Mouse (Mus musculus) yolk sac, embryonic 10.5 days (tissue): ENCODE results near the gene 1500009C09Rik.
"Not testable (repeated sequence)": the region's sequence is repeated elsewhere in the genome, so short reads cannot be mapped to it uniquely, and the experiment has no call there.

Source experiments
- DNase-seq: peaks from one replicate; pipeline ENCODE4 v3.0.0-alpha.2; 2017; ENCODE audit warnings: low spot score

Gene 1500009C09Rik

DNA sequence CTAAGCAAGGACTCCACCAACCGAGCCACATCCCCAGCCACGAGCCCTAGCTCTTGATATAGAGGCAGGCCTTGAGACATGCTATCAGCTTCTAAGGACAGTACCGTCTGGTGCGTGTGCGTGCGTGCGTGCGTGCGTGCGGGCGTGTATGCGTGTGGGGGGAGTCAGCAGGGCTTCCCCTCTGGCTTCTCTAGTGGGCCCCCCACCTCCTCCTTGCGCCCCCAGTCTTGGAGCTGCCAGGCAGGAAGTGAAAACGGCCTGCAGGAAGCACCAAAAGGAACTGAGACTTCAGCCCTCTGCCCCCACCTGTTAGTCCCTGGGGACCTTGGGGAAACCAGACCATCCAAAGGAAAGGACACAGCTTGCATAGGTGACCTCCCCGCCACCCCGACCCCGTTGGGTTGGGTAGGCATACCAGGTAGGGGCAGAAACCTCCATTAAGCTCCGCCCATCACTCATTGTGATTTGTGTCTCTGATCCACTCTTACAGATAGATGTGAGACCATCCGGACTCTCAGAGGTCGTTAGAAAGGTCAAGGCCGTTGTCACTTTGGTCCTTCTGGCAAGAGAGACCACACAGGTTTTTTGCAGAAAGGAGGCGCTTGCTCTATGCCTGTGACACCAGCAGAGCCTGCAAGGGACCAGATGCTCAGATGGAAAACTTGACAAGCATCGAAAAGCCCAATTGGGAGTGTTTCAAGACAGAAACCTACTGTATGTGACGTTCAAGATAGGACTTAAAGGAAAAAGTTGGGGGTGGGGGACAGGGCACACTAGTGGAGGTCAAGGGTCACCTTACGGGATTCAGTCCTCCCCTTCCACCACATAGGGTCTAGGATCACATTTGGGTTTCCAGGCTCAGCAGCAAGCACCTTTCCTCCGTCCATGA is 33.2 kb upstream of the 1500009C09Rik start:
- DNase-seq, result no peak

DNA sequence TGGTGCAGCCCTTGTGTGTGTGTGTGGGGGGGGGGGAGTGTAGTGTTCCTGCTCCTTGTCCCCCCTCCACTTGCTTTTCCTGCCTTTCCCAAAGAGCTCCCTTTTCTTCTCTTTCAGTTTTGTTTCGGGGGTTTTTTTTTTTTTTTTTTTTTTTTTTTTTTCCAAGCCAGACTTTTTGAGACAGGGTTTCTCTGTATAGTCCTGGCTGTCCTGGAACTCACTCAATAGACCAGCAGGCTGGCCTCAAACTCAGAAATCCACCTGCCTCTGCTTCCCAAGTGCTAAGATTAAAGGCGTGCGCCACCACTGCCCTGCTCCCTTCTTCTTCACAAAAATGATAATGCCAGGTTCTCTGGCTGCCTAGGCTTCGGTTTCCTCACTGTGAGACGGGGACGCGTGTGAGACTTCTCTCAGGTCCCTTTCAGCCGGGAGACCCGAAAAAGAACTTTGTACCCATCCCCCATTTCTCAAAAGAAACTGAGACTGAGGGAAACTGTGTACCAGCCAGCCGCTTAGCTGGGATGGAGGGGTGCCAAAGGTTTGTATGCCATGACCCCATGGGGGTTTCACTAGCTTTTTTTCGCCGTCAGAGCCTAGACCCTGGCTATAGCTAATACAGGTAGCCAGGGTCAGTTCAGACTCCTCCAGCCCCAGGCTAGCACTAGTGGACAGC is 32.1 kb upstream of the 1500009C09Rik start:
- DNase-seq, result no peak

DNA sequence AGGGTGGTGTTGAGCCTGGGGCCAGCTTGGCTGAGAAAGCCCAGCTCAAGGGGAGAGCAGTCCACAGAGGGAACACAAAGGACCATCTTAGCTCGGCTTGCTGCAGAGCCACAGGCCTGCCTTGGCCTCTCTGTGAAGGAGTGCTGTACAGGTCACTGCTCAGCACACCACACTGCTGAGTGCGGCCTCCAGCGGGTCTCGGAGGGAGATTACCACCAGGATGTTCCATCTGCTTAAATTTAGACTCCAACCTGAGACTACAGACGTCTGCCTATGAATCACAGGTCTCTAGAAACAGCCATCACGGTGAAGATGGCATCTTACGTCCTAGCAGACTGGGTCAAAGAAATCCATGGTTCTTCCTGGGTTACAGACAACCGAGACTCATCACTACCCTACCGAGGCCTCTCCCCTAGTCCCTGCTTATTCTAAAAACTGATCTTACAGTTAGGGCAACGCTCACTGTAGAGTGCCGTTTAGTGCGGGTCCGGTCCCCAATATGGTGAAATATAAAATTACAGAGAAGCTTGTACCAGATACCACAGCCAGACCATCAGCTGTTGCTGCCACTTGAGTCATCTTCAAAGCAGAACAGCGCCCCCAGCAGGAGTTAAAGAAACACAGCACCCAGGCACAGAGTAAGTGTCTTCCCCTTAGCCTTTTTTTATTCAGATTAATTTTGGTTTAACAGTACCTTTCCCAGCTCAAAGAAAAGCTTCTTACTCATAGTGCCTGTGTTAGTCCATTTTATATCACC is 30.9 kb upstream of the 1500009C09Rik start:
- DNase-seq, result no peak

GRCm38 (mm10) chr15:82223251-82223650 is 28.9 kb upstream of the 1500009C09Rik start:
- no peak for DNase-seq

DNA sequence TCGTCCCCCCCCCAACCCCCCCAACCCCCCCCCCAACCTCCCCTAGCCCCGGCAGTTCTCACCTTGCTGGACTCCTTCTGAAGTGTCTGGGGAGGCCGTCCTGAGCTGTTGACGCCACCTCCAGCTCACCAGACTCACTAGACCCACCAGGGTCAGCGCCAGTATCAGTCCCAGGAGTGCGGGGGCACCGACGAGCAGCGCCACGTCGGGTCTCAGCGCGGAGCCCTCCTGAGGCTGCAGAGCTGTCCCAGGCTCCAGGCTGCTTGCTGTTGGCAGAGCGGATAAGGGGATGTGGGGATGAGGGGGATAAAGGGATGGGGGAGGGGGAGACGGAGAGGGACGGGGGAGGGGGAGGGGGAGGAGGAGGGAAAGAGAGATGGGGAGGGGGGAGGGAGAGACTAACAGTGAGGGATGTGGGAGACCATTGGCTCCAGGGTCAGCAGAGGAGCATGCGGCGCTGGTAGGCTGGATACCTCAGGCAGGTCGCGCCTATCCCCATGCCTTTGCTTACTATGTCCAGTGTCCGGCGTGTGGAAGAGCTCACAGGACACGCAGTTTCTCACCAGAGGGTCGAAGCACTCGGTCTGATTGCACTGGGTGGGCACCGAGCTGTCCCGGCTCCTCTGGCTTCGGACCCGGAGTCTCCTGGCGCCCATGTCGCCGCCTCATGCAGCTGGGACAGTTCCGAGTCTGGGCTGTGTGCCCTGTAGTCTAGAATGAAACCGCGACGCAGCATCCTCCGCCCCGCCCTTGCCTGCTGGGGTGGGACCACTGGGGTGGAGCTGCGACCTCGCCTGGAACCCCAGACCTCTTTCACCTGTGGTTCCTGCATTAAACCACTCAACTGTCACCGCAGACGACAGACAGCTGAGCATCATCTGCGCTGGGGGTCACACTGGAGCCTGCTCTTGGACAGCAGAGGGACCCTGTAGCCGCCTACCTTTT is 28.3 kb upstream of the 1500009C09Rik start, which contains the start of gene Tnfrsf13c:
Tnfrsf13c (minus strand) TSS at position 713 of the 945 bp plus-strand sequence.
- no peak for DNase-seq

DNA sequence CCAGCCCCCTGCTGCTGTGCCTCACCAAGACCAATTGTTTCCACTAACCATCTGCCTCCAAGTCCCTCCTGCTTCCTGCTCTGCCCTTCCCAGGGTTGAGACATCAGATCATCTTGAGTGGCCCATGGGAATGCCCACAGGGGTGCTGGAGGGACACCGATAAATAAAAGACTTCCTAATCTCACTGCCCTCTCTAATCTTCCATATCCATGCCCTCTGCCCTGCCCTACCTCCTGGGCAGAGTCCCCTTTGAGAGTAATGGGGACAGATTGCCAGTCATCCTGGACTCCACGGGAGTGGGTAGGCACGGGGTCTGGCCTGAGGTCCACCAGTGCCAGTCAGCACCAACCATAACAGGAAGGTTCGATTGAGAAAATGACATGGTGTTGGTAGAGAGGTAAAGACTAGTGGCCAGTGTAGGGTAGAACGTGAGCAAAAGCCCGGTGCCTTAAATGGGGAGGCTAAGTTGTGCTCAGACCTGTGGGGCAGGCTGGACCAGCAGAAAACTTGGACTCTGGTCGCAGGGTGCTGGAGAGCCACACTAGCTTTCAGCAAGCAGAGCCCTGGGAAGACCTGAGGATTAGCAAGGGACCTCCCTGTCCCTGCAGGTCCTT is 27.5 kb upstream of the 1500009C09Rik start:
- no peak for DNase-seq

DNA sequence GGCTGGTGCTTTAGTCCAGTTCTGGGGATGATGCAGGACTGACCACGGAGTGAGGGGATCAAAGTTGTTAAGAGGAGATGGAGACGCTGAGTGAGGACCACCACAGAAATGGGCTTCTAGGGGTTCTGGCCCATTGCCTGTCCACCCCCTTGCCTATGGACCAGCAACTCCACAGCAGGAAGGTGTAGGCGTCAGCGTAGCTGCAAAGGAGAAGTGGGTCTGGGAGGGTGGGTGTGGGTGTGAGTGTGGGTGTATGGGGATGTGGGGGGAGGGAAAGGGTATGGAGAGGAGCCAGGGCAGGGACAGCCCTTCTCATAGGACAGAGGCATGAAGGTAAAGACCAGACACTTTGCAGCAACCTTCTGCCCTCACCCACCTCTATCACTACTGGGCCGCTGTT is 26.4 kb upstream of the 1500009C09Rik start:
- DNase-seq, result no peak

DNA sequence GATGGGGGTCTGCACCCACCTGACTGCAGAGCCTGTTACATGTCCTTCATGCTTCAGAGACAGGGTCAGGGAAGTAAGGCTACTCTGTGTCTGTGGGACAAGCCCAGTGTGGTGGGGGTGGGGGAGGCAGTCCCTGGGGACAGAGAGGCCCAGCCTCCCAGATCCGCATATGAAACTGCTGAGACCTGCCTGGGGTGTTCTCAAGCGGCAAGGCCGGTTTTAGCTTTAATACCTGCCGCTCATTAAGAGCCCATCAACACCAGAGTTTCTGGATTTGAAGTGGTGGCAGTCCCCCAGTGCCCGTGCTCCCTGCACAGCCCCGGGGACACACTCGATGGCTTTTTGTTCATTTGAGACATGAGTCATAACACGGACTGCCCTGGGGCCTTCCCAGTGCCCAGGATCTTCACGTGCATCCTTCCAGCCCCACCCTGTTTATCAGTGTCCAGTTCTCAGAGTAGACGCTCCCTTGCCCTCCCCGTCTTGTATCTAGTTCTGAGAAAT is 22.6 kb upstream of the 1500009C09Rik start:
- no peak for DNase-seq

GRCm38 (mm10) chr15:82230098-82230611 is 22.0 kb upstream of the 1500009C09Rik start:
- DNase-seq, result no peak

DNA sequence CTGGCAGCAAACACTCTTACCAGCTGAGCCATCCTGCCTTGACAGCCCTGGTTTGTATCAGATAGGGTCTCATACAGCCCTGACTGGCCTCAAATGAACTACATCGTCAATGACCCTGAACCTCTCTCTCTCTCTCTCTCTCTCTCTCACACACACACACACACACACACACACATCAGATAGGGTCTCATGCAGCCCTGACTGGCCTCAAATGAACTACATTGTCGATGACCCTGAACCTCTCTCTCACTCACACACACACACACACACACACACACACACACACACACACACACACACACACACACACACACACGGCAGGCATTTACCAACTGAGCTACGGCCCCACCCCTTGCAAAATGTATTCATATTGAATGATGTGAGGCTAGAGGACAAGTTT is 21.1 kb upstream of the 1500009C09Rik start:
- no peak for DNase-seq

- no peak for DNase-seq
Measured at GRCm38 (mm10) chr15:82231591-82232378, 20.4 kb upstream of the 1500009C09Rik start.

DNA sequence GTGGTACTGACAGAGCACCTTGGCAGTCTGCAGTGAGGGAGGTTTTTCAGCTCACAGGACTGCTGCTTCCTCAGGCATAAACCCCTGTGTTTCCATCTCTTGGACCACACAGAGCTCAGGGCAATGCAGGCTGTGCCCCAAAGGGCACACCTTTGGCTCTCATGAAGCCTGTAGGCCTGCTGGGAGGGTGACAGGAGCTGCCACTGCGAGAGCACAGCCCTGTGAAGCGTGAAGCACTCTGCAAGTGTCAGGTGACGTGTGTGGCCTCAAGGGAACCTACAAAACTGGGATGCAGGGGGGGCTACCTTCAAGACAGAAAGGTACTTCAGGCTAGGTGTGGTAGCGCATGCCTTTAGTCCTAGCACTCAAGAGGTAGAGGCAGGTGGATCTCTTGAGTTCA is 19.5 kb upstream of the 1500009C09Rik start:
- no peak for DNase-seq

GRCm38 (mm10) chr15:82235661-82236060 is 16.5 kb upstream of the 1500009C09Rik start:
- no peak for DNase-seq

GRCm38 (mm10) chr15:82236565-82236964 is 15.6 kb upstream of the 1500009C09Rik start:
- DNase-seq, result peak; percentile 65

DNA sequence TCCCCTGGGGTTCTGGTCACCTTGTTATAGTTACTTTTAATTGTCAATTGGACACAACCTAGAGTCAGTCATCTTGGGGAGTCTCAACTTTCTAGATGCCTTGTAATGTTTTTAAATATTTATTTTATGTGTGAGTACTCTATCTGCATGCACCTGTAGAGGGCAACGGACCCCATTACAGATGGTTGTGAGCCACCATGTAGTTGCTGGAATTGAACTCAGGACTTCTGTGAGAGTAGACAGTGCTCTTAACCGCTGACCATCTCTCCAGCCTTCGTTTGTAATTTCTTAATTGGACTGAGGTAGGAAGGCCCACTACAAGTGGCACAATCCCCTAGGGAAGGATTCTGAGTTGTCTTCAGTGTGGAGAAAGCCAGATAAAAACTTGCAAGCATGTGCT is 8.9 kb upstream of the 1500009C09Rik start:
- DNase-seq, result no peak

GRCm38 (mm10) chr15:82243742-82244114 is 8.5 kb upstream of the 1500009C09Rik start:
- DNase-seq, result no peak

DNA sequence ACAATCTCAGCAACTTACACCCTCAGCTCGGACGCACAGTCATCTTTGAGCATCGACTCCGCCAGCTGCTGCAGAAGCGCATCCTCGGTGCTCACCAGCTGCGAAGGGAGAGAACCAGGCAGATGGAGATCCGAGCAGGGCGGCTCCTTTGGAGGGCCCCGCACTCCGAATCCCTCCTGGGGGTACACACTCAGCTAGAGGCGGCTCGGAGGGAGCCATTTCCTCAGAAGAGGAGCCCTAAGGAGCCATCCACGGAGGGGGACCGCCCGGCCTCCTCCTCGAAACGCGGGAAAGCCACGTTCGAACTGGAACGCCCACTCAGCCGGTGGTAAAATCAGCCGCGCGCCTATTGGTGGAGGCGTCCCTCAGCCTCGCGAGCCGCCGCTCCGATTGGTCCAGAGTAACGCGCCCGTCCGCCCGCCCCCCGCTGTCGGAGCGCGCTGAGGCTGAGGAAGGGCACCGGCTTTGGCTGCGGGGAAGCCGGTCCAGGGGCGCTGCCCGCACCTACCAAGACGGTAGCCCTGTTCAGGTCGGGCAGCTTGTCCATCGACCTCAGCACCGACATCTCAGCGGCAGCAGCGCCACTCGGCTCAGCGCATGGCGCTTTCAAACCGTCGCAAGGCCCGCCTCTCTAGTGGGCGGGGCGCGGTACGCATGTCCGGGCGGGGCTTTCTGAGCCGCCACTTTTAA is 7.9 kb upstream of the 1500009C09Rik start, which contains the start of gene Cenpm:
Cenpm (minus strand) TSS at position 634 of the 690 bp plus-strand sequence.
- peak; percentile 92 for DNase-seq

GRCm38 (mm10) chr15:82244805-82245161 is 7.4 kb upstream of the 1500009C09Rik start:
- DNase-seq, result not testable (repeated sequence)
